Mouse (Mus musculus) spleen, adult 2 months (tissue): ENCODE measurements around the gene Dhcr7.

Source experiments
- CTCF ChIP-seq: fragments of 200-500 bp; IDR thresholded peaks from 2 replicates; pipeline ENCODE4 v1.5.1; 2011; ENCODE audit warnings: mild to moderate bottlenecking, inconsistent platforms; ENCODE audit not compliant: insufficient read depth, insufficient read length, insufficient replicate concordance; ENCODE audit errors: extremely low read depth
- POLR2A ChIP-seq: fragments of 200-500 bp; IDR thresholded peaks from 2 replicates; pipeline ENCODE4 v1.6.1; 2011; ENCODE audit warnings: low read depth, low read length, inconsistent platforms

GRCm38 (mm10) chr7:143819201-143819600 lies 3.7 kb upstream of the Dhcr7 start:
- TF ChIP-seq CTCF (no peak), POLR2A (no peak)
